Mouse (Mus musculus): ENCODE measurements around the gene D6Ertd527e. TPM values are rescaled to one million over a fixed set of nuclear protein-coding genes. Genes with fewer than 3 reads are reported as not detected.

The D6Ertd527e gene
- polyA plus RNA-seq, 1 experiment, result 0.05 TPM

DNA sequence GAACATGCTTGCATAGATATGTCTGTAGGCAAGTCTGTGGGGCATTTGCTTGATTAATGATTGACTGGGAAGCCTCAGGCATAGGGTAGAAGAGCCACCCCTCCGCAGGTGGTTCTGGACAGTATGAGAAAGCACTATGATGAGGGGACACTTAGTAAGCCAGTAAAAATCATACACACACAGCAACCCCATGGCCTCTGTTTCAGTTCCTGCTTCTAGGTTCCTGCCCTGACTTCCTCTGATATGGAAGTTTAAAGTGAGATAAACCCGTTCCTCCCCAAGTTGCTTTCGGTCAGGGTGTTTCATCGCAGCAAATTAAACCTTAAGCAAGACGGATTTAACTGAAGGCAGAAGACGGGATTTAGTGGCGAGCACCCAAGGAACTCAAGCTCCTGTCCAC is 26.1 kb downstream of the D6Ertd527e start:
- no peak for TF ChIP-seq GATA1 (IDR thresholded peaks at IDR 0.05; ENCODE audit: low read length)

DNA sequence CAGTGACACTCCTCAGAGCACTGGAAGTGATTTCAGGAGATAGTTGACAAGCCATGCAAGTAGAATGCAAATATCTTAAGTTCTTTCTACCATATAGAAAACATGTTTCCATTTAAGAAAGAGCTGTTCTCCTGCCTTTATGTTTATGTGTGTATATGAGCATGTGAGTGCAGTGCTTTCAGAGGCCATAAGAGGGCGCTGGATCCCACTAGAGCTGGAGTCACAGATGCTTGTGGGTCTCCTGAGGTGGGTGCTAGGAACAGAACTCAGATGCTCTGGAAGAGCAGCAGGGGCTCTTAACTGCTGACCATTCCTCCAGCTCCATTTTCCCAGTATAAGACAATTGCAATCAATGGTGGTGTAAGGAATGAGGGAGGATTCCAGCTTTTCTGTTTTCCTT is 26.5 kb downstream of the D6Ertd527e start:
- TF ChIP-seq GATA1 (IDR thresholded peaks at IDR 0.05; ENCODE audit: low read length), result no peak

- TF ChIP-seq GATA1 (IDR thresholded peaks at IDR 0.05; ENCODE audit: low read length), result no peak
Measured at GRCm38 (mm10) chr6:87133520-87133919, 29.0 kb downstream of the D6Ertd527e start.

DNA sequence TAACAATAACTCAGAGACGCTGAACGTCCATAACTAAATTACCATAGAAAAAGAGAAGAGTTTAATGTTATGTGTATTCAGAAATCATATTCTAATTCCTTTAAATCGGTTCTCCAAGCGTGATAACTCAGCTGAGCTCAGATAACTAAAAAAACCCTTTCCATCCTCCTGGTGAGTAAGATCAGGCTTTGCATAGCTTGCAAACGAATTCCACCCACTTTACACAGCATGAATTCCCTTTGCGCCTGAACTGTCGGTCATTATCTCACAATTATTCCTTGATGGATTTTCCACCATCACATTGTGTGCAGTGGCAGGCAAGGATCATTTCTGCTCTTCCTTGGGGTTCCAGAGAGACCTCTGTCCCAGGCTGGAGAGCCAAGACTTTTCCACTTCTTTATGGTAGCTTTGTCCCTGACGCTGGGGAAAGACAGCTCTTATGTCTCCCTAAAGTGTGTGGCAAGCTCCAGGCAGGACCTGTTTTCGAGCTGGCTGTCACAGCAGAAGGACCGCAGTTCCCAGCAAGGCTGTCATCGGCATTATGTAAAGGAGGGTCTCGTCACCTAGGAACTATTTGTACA is 29.5 kb downstream of the D6Ertd527e start:
- no peak for TF ChIP-seq GATA1 (IDR thresholded peaks at IDR 0.05; ENCODE audit: low read length)

DNA sequence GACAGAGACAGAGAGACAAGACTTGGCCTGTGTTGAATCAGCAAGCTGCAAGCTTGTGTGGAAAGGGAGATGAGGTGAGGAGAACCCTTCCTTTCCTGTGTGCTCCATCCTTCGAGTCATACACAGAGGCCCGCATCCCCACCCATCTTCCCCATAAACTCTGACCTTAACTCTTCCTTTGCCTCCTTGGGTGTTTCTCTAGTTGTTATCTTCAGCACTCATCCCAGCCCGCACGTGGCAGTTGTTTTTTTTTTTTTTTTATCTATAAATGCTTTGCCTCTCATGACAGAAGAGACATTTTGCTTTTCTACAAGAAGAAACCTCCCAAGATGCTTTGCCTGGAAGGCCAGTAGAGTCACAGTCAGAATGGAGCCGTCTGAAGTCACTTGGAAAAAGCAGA is 33.9 kb downstream of the D6Ertd527e start:
- TF ChIP-seq GATA1 (IDR thresholded peaks at IDR 0.05; ENCODE audit: low read length), result no peak

GRCm38 (mm10) chr6:87139796-87140553 is 35.4 kb downstream of the D6Ertd527e start:
- TF ChIP-seq GATA1 (IDR thresholded peaks at IDR 0.05; ENCODE audit: low read length), result no peak

GRCm38 (mm10) chr6:87142239-87142638 is 37.7 kb downstream of the D6Ertd527e start:
- TF ChIP-seq GATA1 (IDR thresholded peaks at IDR 0.05; ENCODE audit: low read length), result no peak

- no peak for TF ChIP-seq GATA1 (IDR thresholded peaks at IDR 0.05; ENCODE audit: low read length)
Measured at GRCm38 (mm10) chr6:87143594-87143993, 39.0 kb downstream of the D6Ertd527e start.

GRCm38 (mm10) chr6:87147921-87148320 is 43.4 kb downstream of the D6Ertd527e start:
- TF ChIP-seq GATA1 (IDR thresholded peaks at IDR 0.05; ENCODE audit: low read length), result no peak

GRCm38 (mm10) chr6:87150471-87150870 is 45.9 kb downstream of the D6Ertd527e start:
- TF ChIP-seq GATA1 (IDR thresholded peaks at IDR 0.05; ENCODE audit: low read length), result no peak

DNA sequence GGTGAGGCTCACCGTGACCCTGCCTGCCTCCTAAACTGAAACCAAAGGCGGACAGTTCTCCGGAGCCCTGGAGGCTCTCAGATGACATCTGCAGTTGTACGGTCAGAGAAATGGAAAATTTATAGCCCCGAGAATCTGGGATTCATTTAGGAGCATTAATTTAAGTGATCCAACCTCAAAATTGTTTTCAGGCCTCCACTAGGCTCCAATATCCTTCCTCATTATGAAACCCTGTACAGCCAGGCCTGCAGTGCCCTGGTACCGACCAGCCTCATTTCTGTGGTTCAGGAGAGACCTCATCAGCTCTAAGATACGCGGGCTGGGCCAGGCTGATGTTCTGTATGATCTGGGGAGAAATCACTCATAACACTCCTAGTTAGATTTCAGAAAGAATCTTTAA is 46.9 kb downstream of the D6Ertd527e start:
- TF ChIP-seq GATA1 (IDR thresholded peaks at IDR 0.05; ENCODE audit: low read length), result no peak

DNA sequence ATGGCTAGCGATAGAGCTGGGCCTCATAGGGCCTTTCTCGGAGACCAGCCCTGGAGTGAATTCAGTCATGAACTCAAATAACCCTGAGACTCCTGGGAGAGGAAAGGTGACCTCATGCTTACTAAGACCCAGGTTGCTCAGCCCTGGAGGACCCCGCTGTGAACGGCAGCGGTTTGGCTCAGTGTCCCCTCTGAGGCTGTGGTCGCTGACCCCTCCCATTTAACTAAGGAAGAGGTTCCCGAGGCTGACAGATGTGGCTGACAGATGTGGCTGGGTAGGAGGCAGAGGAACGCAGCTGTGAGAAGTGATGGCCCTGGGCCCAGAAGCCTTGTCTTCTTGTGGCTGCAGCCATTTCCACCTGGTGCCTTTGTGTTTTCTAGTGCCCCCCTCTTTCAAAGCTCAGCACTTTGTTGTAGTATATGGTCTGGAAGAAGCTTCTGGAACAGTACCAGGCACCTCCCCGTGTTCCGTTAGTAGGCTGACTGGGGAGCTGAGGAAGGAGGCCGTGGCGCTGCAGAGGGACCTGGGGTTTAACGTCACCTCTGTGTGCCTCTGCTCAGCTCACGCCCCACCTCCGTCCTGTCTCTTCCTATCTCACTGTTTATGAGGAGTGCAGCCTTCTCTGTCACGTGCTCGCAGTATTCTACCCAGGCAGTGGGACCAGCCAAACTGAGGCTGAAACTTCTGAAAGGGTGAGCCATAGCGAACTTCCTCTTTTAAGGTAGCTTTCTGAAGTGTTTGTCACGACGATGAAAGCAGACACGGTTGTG is 48.1 kb downstream of the D6Ertd527e start:
- no peak for TF ChIP-seq GATA1 (IDR thresholded peaks at IDR 0.05; ENCODE audit: low read length)

DNA sequence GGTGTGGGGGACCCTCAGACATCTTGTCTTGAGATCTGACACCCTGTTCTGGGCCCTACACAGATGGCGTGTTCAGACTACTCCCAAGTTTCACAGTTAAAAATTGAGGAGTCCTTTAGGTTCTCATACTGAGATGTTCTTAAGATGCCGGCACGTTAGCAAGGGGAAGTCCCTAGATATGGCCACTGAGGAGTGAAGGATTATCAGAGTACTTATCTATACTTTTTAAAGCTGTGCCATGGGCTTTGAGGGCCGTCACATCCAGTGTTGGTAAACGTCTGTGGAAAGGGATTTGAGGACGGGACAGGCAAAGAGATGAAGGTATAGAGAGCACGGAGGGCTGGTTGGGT is 48.7 kb downstream of the D6Ertd527e start:
- no peak for TF ChIP-seq GATA1 (IDR thresholded peaks at IDR 0.05; ENCODE audit: low read length)

GRCm38 (mm10) chr6:87153836-87154235 is 49.3 kb downstream of the D6Ertd527e start:
- TF ChIP-seq GATA1 (IDR thresholded peaks at IDR 0.05; ENCODE audit: low read length), result no peak

- no peak for TF ChIP-seq GATA1 (IDR thresholded peaks at IDR 0.05; ENCODE audit: low read length)
Measured at GRCm38 (mm10) chr6:87158062-87158623, 53.6 kb downstream of the D6Ertd527e start.

- no peak for TF ChIP-seq GATA1 (IDR thresholded peaks at IDR 0.05; ENCODE audit: low read length)
Measured at GRCm38 (mm10) chr6:87160196-87160595, 55.6 kb downstream of the D6Ertd527e start.
